Mouse (Mus musculus) frontal cortex, postnatal 14 days (tissue): Measurements from ENCODE around the gene Lrba.

Source experiments
- DNase-seq, 2 experiments: peaks; one replicate each; pipeline ENCODE4 v3.0.0; 2022; ENCODE audit warnings: low spot score in 2 of 2

Gene Lrba

DNA sequence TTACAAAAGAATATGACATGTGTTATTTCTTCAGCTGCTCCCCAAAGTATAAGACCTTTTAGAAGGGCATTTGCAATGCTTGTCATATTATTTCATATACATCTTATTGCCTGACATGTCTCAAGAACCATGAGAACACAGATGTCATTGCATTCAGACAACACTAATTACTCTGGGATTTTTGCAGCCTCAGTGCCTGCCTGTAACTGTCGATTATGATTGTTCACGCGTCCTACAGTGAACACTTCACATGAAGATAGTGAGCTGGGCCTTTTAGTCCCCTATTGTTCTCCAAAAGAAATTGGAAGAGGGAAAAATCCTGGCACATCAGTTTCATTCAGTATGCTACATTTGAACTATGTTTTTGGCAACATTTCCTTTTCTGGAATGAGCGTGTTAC is 335.2 kb downstream of the Lrba start:
- DNase-seq = no peak

- DNase-seq = no peak
These were observed 336.0 kb downstream of the Lrba start for GRCm38 (mm10) chr3:86560281-86561022.

GRCm38 (mm10) chr3:86561023-86561344 is 336.5 kb downstream of the Lrba start:
- no peak for DNase-seq

DNA sequence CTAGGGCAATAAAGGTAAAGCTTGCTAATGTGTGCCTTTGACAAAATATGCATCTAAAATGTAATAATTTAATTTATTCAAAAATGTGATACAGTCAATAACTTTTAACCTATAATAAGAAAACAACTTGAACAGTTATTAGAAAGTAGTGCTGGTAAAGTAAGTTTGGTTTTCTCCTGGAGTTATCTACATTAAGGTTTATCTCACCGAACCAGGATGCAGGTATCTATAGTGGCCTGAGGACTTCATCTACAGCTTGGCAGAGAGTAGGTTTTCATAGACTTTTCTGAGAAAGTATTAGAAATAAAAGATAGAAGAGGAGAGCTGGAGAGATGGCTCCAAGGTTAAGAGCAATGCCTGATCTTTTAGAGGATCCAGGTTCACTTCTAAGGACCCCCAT is 336.9 kb downstream of the Lrba start:
- no peak for DNase-seq

DNA sequence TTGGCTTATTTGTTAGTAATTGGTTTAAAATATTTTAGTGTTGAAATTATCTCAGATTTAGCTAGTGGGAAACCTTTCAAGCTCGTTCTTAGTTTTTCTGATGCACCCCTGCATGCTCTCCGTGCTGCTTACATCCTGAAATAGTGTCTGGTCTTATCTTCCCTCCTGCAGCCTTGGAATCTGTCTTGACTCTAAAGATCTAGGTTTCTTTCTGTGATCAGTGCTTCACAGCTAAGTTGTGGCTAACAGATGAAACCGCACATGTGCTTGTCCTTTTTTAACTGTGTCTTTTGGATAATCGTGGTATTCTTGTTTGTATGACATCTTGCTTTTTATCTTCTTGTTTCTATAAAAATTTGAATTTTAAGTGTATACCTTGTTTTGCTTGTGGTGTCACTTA is 342.8 kb downstream of the Lrba start:
- no peak for DNase-seq

DNA sequence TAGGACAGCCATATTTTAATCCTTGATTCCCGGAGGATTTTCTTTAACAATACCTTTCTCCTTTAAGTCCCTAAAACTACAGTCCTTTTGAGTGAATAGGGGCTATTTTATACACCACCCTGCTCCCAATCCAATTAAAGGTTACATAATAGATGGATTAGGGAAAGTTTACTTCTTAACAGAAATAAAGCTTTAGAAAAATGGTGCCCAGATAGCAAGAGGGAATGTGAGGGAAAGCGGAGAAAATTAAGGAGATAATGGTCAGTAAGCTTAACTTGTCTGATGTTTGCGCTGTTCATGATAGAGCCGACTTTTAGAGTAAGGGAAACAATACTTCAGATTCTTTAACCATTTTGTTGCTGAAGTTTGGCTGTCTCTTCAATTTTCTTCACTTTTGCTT is 347.0 kb downstream of the Lrba start:
- no peak for DNase-seq

GRCm38 (mm10) chr3:86572519-86573244 is 348.2 kb downstream of the Lrba start:
- DNase-seq = no peak

GRCm38 (mm10) chr3:86575312-86575711 is 350.8 kb downstream of the Lrba start:
- DNase-seq = no peak

- no peak for DNase-seq
These were observed 377.8 kb downstream of the Lrba start for GRCm38 (mm10) chr3:86602284-86602683.

- DNase-seq = no peak
These were observed 381.3 kb downstream of the Lrba start for GRCm38 (mm10) chr3:86605775-86606174.

GRCm38 (mm10) chr3:86627008-86627743 is 402.7 kb downstream of the Lrba start:
- DNase-seq = no peak

- no peak for DNase-seq
These were observed 404.9 kb downstream of the Lrba start for GRCm38 (mm10) chr3:86629379-86629778.

DNA sequence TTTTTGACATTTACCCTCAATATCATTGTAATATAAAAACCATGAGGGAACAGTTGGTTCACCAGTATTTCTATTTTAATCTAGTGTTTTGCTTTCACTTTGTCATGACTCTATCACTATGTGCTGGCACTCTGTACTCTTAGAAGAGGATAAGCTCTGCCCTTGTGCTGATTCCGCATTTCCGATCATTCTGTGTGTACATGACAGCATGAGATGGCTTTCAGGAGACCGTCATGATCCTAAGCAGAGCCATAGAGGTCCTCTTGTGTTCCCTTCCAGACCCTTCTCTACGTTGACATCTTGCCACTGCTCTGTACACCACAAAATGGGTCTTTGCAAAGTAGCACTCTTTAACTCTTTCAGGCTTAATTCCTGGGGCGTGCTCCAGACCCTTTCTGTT is 411.0 kb downstream of the Lrba start:
- DNase-seq = no peak

- DNase-seq = no peak
These were observed 411.5 kb downstream of the Lrba start for GRCm38 (mm10) chr3:86635940-86636339.

DNA sequence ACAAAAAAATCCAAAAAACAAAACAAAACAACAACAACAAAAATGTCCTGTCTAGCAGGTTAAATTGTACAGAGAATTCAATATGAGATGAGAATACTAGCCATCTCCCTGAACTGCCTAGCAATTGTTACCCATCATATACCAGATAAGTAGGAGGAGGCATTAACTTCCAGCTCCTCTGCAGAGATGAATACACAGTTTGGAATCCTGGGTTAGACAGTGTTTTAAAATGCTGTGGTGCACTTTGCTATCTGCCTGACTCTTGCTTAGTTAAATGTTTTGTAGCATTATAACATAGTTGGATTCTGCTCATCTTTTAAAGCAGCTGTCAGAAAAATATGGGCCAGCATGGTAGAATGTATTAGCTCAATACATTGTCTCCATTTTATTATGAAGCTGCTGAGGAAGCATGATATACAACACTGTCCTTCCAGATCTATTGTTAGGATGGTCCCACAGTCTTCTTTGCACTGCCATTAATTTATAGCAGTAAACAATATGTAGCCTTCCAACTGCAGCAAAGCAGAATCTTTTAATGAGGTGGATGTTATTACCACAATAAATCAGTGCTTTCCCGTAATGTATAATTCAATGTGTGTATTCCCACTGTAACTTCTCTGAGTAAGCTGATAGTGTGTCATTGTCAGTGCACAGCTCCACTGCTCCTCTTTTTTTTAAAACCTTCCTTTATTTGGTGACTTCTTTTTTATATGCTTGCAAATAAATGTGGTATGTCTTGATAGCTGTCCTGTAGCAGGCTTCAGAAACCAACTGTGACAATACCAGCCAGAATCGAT is 414.3 kb downstream of the Lrba start:
- DNase-seq = no peak

- DNase-seq = no peak
These were observed 416.9 kb downstream of the Lrba start for GRCm38 (mm10) chr3:86641393-86641792.

- DNase-seq = no peak
These were observed 417.3 kb downstream of the Lrba start for GRCm38 (mm10) chr3:86641796-86642195.

- no peak for DNase-seq
These were observed 422.3 kb downstream of the Lrba start for GRCm38 (mm10) chr3:86646771-86647170.

DNA sequence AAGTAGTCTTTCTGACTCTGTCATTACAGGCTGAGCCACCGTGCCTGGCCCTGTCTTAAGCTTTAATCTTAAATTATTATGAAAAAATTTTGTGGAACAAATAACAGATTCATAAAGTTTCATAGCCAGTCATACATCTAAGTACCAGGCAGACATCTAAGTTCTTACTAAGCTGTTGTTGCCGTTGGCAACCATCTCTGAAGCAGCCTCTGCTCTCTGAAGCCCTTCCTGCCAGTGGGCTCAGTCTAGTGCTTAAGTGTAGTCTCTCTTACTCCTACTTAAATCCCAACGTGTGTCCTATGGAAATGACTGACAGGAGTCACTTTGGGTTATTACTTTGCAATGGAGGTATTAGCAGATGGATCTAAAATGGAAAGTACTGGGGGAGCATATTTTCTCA is 426.5 kb downstream of the Lrba start:
- DNase-seq = no peak

- DNase-seq = no peak
These were observed 434.8 kb downstream of the Lrba start for GRCm38 (mm10) chr3:86659326-86659725.

GRCm38 (mm10) chr3:86664399-86664798 is 439.9 kb downstream of the Lrba start:
- no peak for DNase-seq

DNA sequence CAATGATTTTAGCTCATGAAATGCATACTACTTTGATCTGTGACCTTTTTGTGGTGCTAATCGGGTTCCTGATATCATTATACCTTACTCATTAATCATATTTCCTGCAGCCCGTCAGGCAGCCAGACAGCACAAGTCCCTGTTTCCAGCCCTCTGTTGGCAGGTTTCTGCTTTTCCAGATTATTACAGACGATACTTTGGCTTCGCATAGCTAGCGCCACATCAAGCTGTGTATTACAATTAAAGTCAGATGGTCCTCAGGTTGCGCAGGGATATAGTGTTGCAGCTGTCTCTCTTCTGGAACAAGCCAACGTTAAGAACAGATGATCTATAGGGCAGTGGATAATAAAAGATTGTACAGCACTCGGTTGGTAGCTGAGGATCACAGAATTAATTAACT is 443.7 kb downstream of the Lrba start:
- no peak for DNase-seq
